In genomic region chr10:29362197-29362900, GRCm38 (mm10) we compare ENCODE assay signal across 8 mouse cellular contexts. TPM values are rescaled to one million over a fixed set of nuclear protein-coding genes. Genes with fewer than 3 reads are reported as not detected.
A peak's percentile ranks its signal among the peaks of the same experiment; 100 is the strongest.
DNase-seq lines count a peak whose midpoint lies in the region; TF ChIP-seq lines count a peak whose summit lies in the region.

Gene Rnf146 (minus strand): TSS chr10:29362442.

- H3K27me3 ChIP-seq in midbrain, embryonic 10.5 days (ENCODE audit: low read depth, poor library complexity, severe bottlenecking) = no peaks in the 10 kb centered on the region

- H3K27ac ChIP-seq in layer of hippocampus, adult 2 months = peak within 1 kb of the TSS; percentile 99
- peak within 1 kb of the TSS; percentile 99 for H3K27ac ChIP-seq in midbrain, embryonic 10.5 days (replicated peaks)

- no peaks in the 10 kb centered on the region for H3K9me3 ChIP-seq in midbrain, embryonic 10.5 days (replicated peaks)

- TF ChIP-seq CTCF in layer of hippocampus, adult 2 months (conservative IDR thresholded peaks at IDR 0.05) = no peak

- peak within 1 kb of the TSS; percentile 73 for H3K4me3 ChIP-seq in layer of hippocampus, adult 2 months
- peak within 1 kb of the TSS; percentile 91 for H3K4me3 ChIP-seq in midbrain, embryonic 10.5 days

- peaks cover 4% of the 10 kb centered on the region; the same call in 1 of the 2 replicates for H3K36me3 ChIP-seq in midbrain, embryonic 10.5 days

- WGBS in midbrain, embryonic 10.5 days = 12% methylated on average over 15 of the region's 15 CpGs

- H3K4me1 ChIP-seq in midbrain, embryonic 10.5 days = peaks cover 37% of the 10 kb centered on the region

- DNase-seq in layer of hippocampus, adult 2 months (ENCODE audit: low spot score in 2 of 2) = no peak
- DNase-seq in layer of hippocampus, adult 9-10 months (ENCODE audit: low spot score) = no peak
- no peak for DNase-seq in adrenal gland, postnatal 25 days
- no peak for DNase-seq in gastrocnemius, postnatal 4 days (ENCODE audit: low spot score in 2 of 2)
- DNase-seq in layer of hippocampus, postnatal 10 days (ENCODE audit: low spot score in 2 of 2) = no peak
- DNase-seq in midbrain, embryonic 10.5 days (ENCODE audit: low spot score) = no peak
- no peak for DNase-seq in urinary bladder, postnatal 4 days (ENCODE audit: low spot score in 2 of 2)
- no peak for DNase-seq in kidney, postnatal 10 days

RNA-seq across cellular contexts. Expression of gene Rnf146, which starts in this region (rescaled TPM):
- total RNA-seq in layer of hippocampus, adult 2 months (2021) = 100 to 1,000 TPM in 1 of 2 experiments, 10 to 100 TPM in 1; 99.6 to 103 TPM
- total RNA-seq in adrenal gland, postnatal 25 days (2021) = 51.1 and 55.6 TPM in 2 replicates
- 10 to 100 TPM; 48.5 to 58.4 TPM for total RNA-seq in gastrocnemius, postnatal 4 days (2021)
- total RNA-seq in layer of hippocampus, postnatal 10 days (2021) = 10 to 100 TPM; 96.7 to 99.8 TPM
- 47.6 and 58.8 TPM in 2 replicates for polyA plus RNA-seq in midbrain, embryonic 10.5 days (2016; fragmentation: Nextera tagmentation; extraction: Ambion mirVana)
